Comparison of ENCODE assay signal across 27 mouse cellular contexts in the genomic region with DNA sequence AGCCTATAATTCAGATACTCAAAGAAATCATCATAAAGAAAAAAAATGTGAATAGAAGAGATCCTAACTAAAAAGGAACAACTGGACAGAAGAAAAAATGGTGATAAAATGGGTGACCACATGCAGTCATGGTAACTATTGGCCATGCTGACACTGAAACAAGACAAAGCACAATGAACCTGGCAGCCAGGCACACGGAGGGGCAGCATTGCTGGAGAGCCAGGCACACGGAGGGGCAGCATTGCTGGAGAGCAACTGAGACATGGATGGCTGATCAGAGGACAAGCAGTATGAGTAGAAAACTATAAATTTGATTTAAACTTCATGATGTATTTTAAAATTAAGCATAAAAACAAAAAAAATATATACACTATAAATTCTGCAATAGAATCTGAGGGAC.
"Had no signal": no experiment of that assay in that cellular context is flagged by ENCODE, and none has a peak within 500 bp of the region (broad histone marks: within the 10 kb centered on the region; RNA-seq: fewer than 3 reads in every experiment).

No protein-coding gene starts in this region.

- H3K4me2 ChIP-seq: heart, embryonic 12.5 days; hindbrain, embryonic 12.5 days; hindbrain, embryonic 14.5 days; intestine, embryonic 15.5 days; limb, embryonic 12.5 days; liver, embryonic 11.5 days; liver, embryonic 13.5 days; liver, embryonic 15.5 days had no signal

- ATAC-seq: hindbrain, embryonic 16.5 days; inflammation-experienced regulatory T-cells, adult 6 months; intestine, embryonic 15.5 days; intestine, postnatal 0 days had no signal

- DNase-seq: gastrocnemius, adult 2 months; gastrocnemius, postnatal 10 days; gastrocnemius, postnatal 25 days; heart, adult 18-20 months; heart, postnatal 10 days; heart, postnatal 4 days; kidney, adult 18-20 months; kidney, adult 8-10 months; kidney, postnatal 14 days; kidney, postnatal 36 days; liver; liver, embryonic 13.5 days had no signal

- H3K27ac ChIP-seq: gastrocnemius, adult 2 months; heart, embryonic 10.5 days; hindbrain, embryonic 10.5 days; hindbrain, embryonic 12.5 days; hindbrain, embryonic 14.5 days; intestine, embryonic 15.5 days; layer of hippocampus, adult 2 months; left cerebral cortex, adult 2 months; limb, embryonic 10.5 days; limb, embryonic 12.5 days; liver, embryonic 13.5 days; liver, embryonic 15.5 days had no signal

- H3K9me3 ChIP-seq: heart, embryonic 10.5 days; heart, embryonic 12.5 days; hindbrain, embryonic 10.5 days; hindbrain, embryonic 12.5 days; intestine, embryonic 15.5 days; limb, embryonic 10.5 days; limb, embryonic 12.5 days; liver, embryonic 13.5 days; liver, embryonic 15.5 days had no signal

- H3K9ac ChIP-seq: heart, embryonic 12.5 days; hindbrain, embryonic 12.5 days; hindbrain, embryonic 14.5 days; intestine, embryonic 15.5 days; limb, embryonic 12.5 days; liver, embryonic 13.5 days; liver, embryonic 15.5 days had no signal

- H3K4me1 ChIP-seq: liver, embryonic 13.5 days; liver, embryonic 15.5 days had no signal

- H3K27me3 ChIP-seq: heart, embryonic 12.5 days; hindbrain, embryonic 12.5 days; intestine, embryonic 15.5 days; liver, embryonic 13.5 days; liver, embryonic 15.5 days had no signal

- H3K36me3 ChIP-seq: heart, embryonic 10.5 days; heart, embryonic 12.5 days; hindbrain, embryonic 10.5 days; hindbrain, embryonic 12.5 days; intestine, embryonic 15.5 days; limb, embryonic 10.5 days; limb, embryonic 12.5 days; liver, embryonic 13.5 days; liver, embryonic 15.5 days had no signal

- H3K4me3 ChIP-seq: gastrocnemius, adult 2 months; heart, embryonic 10.5 days; heart, embryonic 12.5 days; hindbrain, embryonic 10.5 days; hindbrain, embryonic 12.5 days; intestine, embryonic 15.5 days; layer of hippocampus, adult 2 months; left cerebral cortex, adult 2 months; limb, embryonic 10.5 days; limb, embryonic 12.5 days; liver, embryonic 13.5 days; liver, embryonic 15.5 days had no signal
